Mouse (Mus musculus) limb, embryonic 13.5 days (tissue): ENCODE data around the gene Cpb2. TPM values are rescaled to one million over a fixed set of nuclear protein-coding genes. Genes with fewer than 3 reads are reported as not detected.

Experiments used
- ATAC-seq: fragments of 200-750 bp; cut with Nextera tagmentation; 2 replicates; pipeline ENCODE4 v1.8.0; 2017; ENCODE audit warnings: low read depth, moderate number of reproducible peaks, moderate TSS enrichment; ENCODE audit not compliant: low FRiP score
- H3K27ac ChIP-seq: fragments of 300-500 bp; sonication (generic); 2 replicates; pipeline ENCODE4 v1.5.1; 2015; ENCODE audit warnings: inconsistent platforms, mild to moderate bottlenecking, moderate library complexity
- H3K27me3 ChIP-seq: fragments of 300-500 bp; sonication (generic); 2 replicates; pipeline ENCODE4 v1.6.1; 2015; ENCODE audit warnings: mild to moderate bottlenecking, inconsistent platforms
- H3K36me3 ChIP-seq: fragments of 300-500 bp; sonication (generic); 2 replicates; pipeline ENCODE4 v1.6.1; 2015; ENCODE audit warnings: inconsistent platforms, mild to moderate bottlenecking, moderate library complexity
- H3K4me1 ChIP-seq: fragments of 300-500 bp; sonication (generic); 2 replicates; pipeline ENCODE4 v1.6.1; 2015; ENCODE audit warnings: inconsistent platforms
- H3K4me2 ChIP-seq: fragments of 300-500 bp; sonication (generic); replicated peaks from 2 replicates; pipeline ENCODE4 v1.6.1; 2015; ENCODE audit warnings: inconsistent platforms, mild to moderate bottlenecking, moderate library complexity
- H3K4me3 ChIP-seq: fragments of 300-500 bp; sonication (generic); 2 replicates; pipeline ENCODE4 v1.5.1; 2015; ENCODE audit warnings: moderate library complexity, mild to moderate bottlenecking, inconsistent platforms
- H3K9ac ChIP-seq: fragments of 300-500 bp; sonication (generic); 2 replicates; pipeline ENCODE4 v1.6.1; 2015; ENCODE audit warnings: mild to moderate bottlenecking, inconsistent platforms
- H3K9me3 ChIP-seq: fragments of 300-500 bp; sonication (generic); 2 replicates; pipeline ENCODE4 v1.6.1; 2016; ENCODE audit warnings: inconsistent platforms
- WGBS: fragments of 180-500 bp; shearing (Covaris S2); methylation state at CpG from one replicate; pipeline ENCODE4 v1.1.7; 2015; 5-methylcytosine and 5-hydroxymethylcytosine counted together
- polyA plus RNA-seq: library from polyadenylated mRNA; unstranded; fragments of >200 nt; fragmentation: Nextera tagmentation; extraction: Ambion mirVana; gene quantifications from 2 replicates; pipeline ENCODE4 v1.2.1, GENCODE M21; 2015

The Cpb2 gene
- polyA plus RNA-seq, 1 experiment from 2014 or later, result not detected

DNA sequence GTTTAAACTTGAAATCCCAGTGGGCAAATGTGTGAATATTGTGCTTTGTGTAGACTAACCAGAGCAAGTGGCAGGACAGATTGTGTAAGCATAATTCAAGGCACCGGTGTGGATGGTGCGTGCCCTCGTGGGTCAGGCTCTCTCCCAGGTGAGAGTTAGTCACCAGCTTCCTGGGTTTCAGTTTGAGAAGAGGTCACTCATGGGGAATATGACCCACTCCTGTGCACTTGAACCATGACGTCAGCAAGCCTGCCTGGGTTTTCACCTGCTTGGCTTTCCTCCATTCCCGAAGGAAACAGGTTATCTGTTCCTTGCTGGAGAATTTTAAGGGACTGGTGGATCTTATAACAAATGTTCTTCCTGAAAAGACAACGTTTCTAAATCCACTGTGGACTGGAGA is 19.7 kb upstream of the Cpb2 start:
- no peaks in the 10 kb centered on the region for H3K9me3 ChIP-seq
- no peak overlapping the region for H3K9ac ChIP-seq
- H3K27ac ChIP-seq, result no peak overlapping the region
- no peaks in the 10 kb centered on the region for H3K36me3 ChIP-seq
- H3K4me2 ChIP-seq, result no peak overlapping the region
- WGBS, result 75% methylated on average over 6 of the region's 6 CpGs
- H3K27me3 ChIP-seq, result no peaks in the 10 kb centered on the region
- no peak for ATAC-seq
- H3K4me1 ChIP-seq, result no peaks in the 10 kb centered on the region
- H3K4me3 ChIP-seq, result no peak overlapping the region

DNA sequence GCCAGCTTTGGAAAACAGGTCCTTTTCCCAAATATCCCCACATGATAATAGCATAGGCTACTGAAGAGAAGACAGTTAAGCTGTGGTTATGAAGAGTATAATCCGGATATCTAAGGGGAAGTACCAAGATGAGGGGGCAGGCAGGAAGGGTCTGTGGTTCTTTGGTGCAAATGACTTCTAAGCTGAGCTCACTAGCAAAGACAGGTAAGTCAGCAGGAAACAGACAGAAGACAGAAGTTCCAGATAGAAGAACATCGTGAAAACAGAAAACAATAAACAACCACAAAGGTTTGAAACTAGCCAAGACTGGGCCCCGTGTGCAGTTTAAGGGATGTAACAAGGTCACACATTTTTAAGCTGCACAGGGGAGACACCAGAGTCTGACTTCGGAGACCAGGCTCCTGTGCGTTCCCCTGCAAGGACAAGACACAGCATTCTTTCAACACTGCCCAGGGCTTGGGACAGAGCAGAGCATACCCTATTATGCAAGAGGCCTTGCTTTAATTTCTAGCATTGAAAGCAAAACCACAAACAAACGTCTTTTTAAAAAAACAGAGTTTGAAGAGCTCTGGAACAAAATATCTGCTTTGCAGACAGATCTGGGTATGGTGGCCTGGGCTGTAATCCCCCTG is 14.5 kb upstream of the Cpb2 start:
- Histone ChIP-seq H3K36me3 (no peaks in the 10 kb centered on the region), H3K9me3 (no peaks in the 10 kb centered on the region), H3K4me1 (no peaks in the 10 kb centered on the region), H3K27me3 (no peaks in the 10 kb centered on the region), H3K9ac (no peak overlapping the region), H3K27ac (no peak overlapping the region), H3K4me2 (no peak overlapping the region), H3K4me3 (no peak overlapping the region)
- no peak for ATAC-seq
- WGBS, result 69% methylated on average over 6 of the region's 6 CpGs

DNA sequence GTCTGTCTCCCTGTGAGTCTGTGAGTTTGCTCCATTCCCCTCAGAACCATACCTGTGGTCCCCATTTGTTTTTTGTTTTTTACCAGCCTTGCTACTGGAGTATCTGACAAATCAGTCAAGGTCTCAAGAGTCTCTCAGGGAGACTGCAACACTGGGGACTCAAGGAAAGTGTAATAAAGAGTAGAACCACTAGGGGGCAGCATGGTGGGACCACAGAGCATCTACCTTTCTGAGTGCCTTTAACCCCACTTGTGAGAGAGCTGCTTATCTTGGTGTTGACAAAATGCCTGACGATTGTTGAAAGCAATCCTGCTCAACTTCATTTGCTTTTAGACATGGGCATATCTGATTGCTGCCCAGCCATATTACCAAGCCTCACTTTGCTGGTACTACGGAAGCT is 12.3 kb upstream of the Cpb2 start:
- no peaks in the 10 kb centered on the region for H3K9me3 ChIP-seq
- no peak for ATAC-seq
- no peak overlapping the region for H3K27ac ChIP-seq
- no peak overlapping the region for H3K4me2 ChIP-seq
- H3K4me3 ChIP-seq, result no peak overlapping the region
- no peaks in the 10 kb centered on the region for H3K27me3 ChIP-seq
- H3K4me1 ChIP-seq, result no peaks in the 10 kb centered on the region
- no peaks in the 10 kb centered on the region for H3K36me3 ChIP-seq
- H3K9ac ChIP-seq, result no peak overlapping the region
- 58% methylated on average over 2 of the region's 2 CpGs for WGBS

- H3K4me2 ChIP-seq, result no peak overlapping the region
- H3K9ac ChIP-seq, result no peak overlapping the region
- WGBS, result 86% methylated on average over 5 of the region's 5 CpGs
- no peak overlapping the region for H3K4me3 ChIP-seq
- ATAC-seq, result no peak
- no peaks in the 10 kb centered on the region for H3K36me3 ChIP-seq
- H3K27ac ChIP-seq, result no peak overlapping the region
- peaks cover 3% of the 10 kb centered on the region; the same call in 1 of the 2 replicates for H3K4me1 ChIP-seq
- no peaks in the 10 kb centered on the region for H3K27me3 ChIP-seq
- no peaks in the 10 kb centered on the region for H3K9me3 ChIP-seq
Observed at GRCm38 (mm10) chr14:75233070-75233469, 9.0 kb upstream of the Cpb2 start.

- H3K27ac ChIP-seq, result no peak overlapping the region
- H3K4me1 ChIP-seq, result peaks cover 3% of the 10 kb centered on the region; the same call in 1 of the 2 replicates
- no peaks in the 10 kb centered on the region for H3K36me3 ChIP-seq
- no peak overlapping the region for H3K9ac ChIP-seq
- no peak overlapping the region for H3K4me2 ChIP-seq
- no peaks in the 10 kb centered on the region for H3K27me3 ChIP-seq
- no peaks in the 10 kb centered on the region for H3K9me3 ChIP-seq
- no peak overlapping the region for H3K4me3 ChIP-seq
- WGBS, result 91% methylated on average over 8 of the region's 8 CpGs
- no peak for ATAC-seq
Observed at GRCm38 (mm10) chr14:75235552-75235951, 6.5 kb upstream of the Cpb2 start.

DNA sequence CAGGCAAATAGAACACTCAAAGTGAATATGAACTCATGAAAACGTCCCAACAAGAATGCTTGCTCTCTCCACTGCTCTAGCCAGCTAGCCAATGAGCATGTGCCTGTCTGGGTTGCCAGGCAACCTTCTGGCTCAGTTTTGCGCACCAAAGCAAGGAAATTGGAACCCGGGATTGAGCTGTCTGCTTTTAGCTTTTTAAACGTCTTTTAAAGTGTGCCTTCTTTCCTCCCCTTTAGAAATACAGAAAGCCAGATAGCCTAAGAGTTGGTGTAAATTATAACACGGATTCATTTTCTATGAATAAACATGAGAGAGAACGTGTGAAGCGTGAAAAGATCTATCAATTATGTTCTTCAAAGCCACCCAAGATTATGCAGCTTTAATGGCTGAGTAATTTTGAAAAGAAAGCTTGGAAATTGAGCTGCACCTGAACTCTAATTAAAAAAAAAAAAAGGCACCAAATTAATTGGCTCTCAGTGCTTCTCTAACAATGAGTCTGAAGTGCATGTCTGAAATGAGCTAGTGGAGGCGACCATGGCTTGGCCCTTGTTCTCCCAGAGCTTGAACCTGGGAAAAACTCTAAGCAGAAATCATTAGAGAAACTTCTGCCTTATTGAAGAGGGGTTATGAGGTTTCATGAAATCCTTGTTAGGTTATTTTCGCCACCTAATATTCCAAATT is 6.0 kb upstream of the Cpb2 start:
- Histone ChIP-seq H3K4me2 (no peak overlapping the region), H3K9me3 (no peaks in the 10 kb centered on the region), H3K36me3 (no peaks in the 10 kb centered on the region), H3K4me3 (no peak overlapping the region), H3K27me3 (no peaks in the 10 kb centered on the region), H3K4me1 (peaks cover 3% of the 10 kb centered on the region; the same call in 1 of the 2 replicates), H3K27ac (no peak overlapping the region), H3K9ac (no peak overlapping the region)
- 61% methylated on average over 9 of the region's 9 CpGs for WGBS
- peak; percentile 48; the same call in 1 of the 2 replicates for ATAC-seq

DNA sequence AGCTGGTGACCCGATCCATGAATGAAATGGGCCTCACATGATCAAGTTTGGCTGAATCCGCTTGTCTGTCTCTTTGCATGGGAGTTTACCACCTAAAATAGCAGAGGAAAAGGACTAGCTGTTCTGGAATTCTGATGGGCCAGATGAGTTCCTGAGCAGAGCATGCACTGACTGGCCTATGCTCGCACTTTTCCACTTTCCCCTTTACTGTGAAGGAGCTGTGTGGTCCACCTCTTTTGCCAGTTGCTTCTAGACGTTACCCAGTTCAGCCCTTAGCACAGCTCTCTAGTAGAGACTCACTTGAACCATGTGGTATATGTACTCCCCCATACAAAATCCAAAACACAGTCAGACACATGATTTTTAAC is 5.5 kb upstream of the Cpb2 start:
- WGBS, result 82% methylated on average over 4 of the region's 4 CpGs
- ATAC-seq, result no peak
- H3K36me3 ChIP-seq, result no peaks in the 10 kb centered on the region
- H3K9me3 ChIP-seq, result no peaks in the 10 kb centered on the region
- H3K4me1 ChIP-seq, result peaks cover 3% of the 10 kb centered on the region; the same call in 1 of the 2 replicates
- H3K27ac ChIP-seq, result no peak overlapping the region
- no peaks in the 10 kb centered on the region for H3K27me3 ChIP-seq
- H3K4me2 ChIP-seq, result no peak overlapping the region
- H3K9ac ChIP-seq, result no peak overlapping the region
- H3K4me3 ChIP-seq, result no peak overlapping the region

GRCm38 (mm10) chr14:75237096-75237495 is 5.0 kb upstream of the Cpb2 start:
- no peak for ATAC-seq
- no peak overlapping the region for H3K4me2 ChIP-seq
- H3K9ac ChIP-seq, result no peak overlapping the region
- no peak overlapping the region for H3K27ac ChIP-seq
- no peaks in the 10 kb centered on the region for H3K9me3 ChIP-seq
- WGBS, result 86% methylated on average over 8 of the region's 8 CpGs
- no peak overlapping the region for H3K4me3 ChIP-seq
- H3K4me1 ChIP-seq, result peaks cover 3% of the 10 kb centered on the region; the same call in 1 of the 2 replicates
- no peaks in the 10 kb centered on the region for H3K36me3 ChIP-seq
- no peaks in the 10 kb centered on the region for H3K27me3 ChIP-seq

- peaks cover 3% of the 10 kb centered on the region; the same call in 1 of the 2 replicates for H3K4me1 ChIP-seq
- 80% methylated on average over 6 of the region's 6 CpGs for WGBS
Observed at GRCm38 (mm10) chr14:75238054-75238692, 3.9 kb upstream of the Cpb2 start.

DNA sequence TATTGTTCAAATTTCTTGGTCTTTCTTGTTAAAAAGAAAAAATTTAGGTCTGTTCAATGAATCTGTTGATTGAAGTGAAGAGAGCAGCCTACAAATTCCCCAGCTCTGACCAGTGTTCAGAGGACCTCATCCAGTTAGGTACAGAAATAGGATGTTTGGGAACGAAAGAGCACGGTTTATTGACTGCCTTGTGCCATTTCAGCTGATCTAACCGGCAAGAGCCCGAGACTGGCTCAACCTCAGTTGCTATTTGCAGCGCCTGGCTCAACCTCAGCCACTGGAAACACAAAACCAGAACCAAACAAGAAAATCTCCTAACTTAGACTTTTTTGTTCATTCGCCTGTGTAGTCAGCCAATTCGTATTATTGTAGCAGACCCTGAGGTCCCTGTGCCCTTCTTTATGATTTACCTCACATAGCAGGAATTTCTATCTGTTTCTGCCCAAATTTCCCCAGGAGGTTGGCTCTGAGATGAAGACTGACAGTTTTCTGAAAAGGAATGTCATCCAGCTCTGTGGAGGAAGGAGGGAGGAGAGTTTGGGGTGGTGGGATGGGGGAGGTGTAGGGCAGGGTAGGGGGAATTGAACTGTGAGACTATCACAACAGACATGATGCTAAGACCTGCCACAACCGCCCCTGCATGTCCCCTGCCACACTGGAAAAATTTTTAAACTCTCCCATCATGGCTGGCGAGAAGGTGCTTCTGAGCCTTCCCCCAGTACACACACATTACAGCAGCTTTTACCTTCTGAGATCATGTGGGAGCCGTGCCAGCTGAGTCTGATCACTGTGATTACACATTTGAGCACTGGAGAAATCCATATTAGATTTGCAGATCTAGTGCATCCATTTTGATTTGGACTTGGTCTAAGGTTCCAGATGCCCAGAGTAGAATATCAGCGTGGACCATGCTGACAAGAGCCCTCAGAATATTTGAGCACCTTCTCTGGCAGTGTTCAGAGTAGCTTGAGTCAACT is 4.2 kb downstream of the Cpb2 start:
- Histone ChIP-seq H3K9me3 (no peaks in the 10 kb centered on the region), H3K27me3 (no peaks in the 10 kb centered on the region), H3K4me1 (no peaks in the 10 kb centered on the region), H3K36me3 (no peaks in the 10 kb centered on the region), H3K4me2 (no peak overlapping the region), H3K4me3 (no peak overlapping the region), H3K9ac (no peak overlapping the region), H3K27ac (no peak overlapping the region)
- WGBS, result 76% methylated on average over 11 of the region's 11 CpGs
- ATAC-seq, result no peak

More at GRCm38 (mm10) chr14:75238054-75238692, 3.9 kb upstream of the Cpb2 start:
- Histone ChIP-seq H3K36me3 (no peaks in the 10 kb centered on the region), H3K9ac (no peak overlapping the region), H3K4me3 (no peak overlapping the region), H3K4me2 (no peak overlapping the region), H3K27me3 (no peaks in the 10 kb centered on the region), H3K27ac (no peak overlapping the region), H3K9me3 (no peaks in the 10 kb centered on the region)
- no peak for ATAC-seq

GRCm38 (mm10) chr14:75250432-75250831 is 8.3 kb downstream of the Cpb2 start:
- Histone ChIP-seq H3K27ac (no peak overlapping the region), H3K36me3 (no peaks in the 10 kb centered on the region), H3K9me3 (no peaks in the 10 kb centered on the region), H3K4me1 (no peaks in the 10 kb centered on the region), H3K27me3 (no peaks in the 10 kb centered on the region), H3K9ac (no peak overlapping the region), H3K4me3 (no peak overlapping the region), H3K4me2 (no peak overlapping the region)
- no peak for ATAC-seq
- WGBS, result 83% methylated on average over 3 of the region's 3 CpGs

GRCm38 (mm10) chr14:75256521-75256920 is 14.4 kb downstream of the Cpb2 start:
- Histone ChIP-seq H3K27me3 (no peaks in the 10 kb centered on the region), H3K4me1 (no peaks in the 10 kb centered on the region), H3K4me3 (no peak overlapping the region), H3K4me2 (no peak overlapping the region), H3K9ac (no peak overlapping the region), H3K27ac (no peak overlapping the region), H3K9me3 (no peaks in the 10 kb centered on the region), H3K36me3 (no peaks in the 10 kb centered on the region)
- 43% methylated on average over 5 of the region's 5 CpGs for WGBS
- ATAC-seq, result no peak
